Mouse (Mus musculus) T-cell, adult 2 months (primary cell): ENCODE results near the gene Ankrd31.
A peak's percentile ranks its signal among the peaks of the same experiment; 100 is the strongest.
"Not testable (repeated sequence)": the region's sequence is repeated elsewhere in the genome, so short reads cannot be mapped to it uniquely, and the experiment has no call there.

Source experiments
- DNase-seq: peaks from one replicate; pipeline ENCODE4 v3.0.0; 2022; ENCODE audit warnings: low spot score

Gene Ankrd31

GRCm38 (mm10) chr13:96859161-96859560, 111.1 kb downstream of the Ankrd31 start:
- no peak for DNase-seq

- DNase-seq = no peak
Observed at GRCm38 (mm10) chr13:96870742-96871141, 122.7 kb downstream of the Ankrd31 start.

- DNase-seq = no peak
Observed at GRCm38 (mm10) chr13:96874071-96874470, 126.0 kb downstream of the Ankrd31 start.

DNA sequence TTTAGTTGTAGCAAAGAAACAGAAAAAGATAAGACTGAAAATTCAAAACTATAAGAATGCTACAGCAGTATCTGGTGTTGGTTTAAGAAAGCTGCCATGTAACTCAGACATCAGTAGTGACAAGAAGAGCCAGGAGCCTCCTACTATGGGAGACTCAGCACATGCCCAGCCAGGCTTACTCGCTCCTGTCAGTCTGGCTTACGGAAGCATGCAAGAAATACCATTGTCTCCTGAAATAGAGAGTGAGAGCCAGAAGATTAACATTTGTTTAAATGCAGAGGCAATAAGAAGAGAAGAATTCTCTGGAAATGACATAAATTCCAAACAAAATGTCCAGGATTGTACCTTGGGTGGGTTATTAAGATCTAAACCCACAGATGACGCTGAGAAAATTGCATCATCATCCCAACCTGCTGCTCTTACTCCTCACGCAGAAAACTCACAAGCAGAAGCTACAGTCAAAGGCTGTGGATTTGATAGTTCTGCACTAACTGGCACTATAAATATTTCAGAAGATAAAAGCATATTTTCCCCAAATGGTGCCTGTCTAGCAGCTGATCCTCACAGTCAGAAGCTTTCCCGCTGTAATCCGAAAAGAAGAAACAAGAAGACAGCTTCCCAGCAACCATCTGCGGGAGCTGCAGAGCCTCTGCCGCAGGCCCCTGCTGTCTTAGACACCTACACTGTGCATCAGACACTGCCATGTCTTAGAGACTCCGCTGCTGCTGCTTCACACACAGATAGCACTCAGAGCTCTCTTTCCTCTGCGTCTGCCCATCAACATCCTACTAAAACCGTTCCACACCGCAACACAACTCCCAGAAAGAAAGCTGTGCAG, 130.4 kb downstream of the Ankrd31 start:
- no peak for DNase-seq

DNA sequence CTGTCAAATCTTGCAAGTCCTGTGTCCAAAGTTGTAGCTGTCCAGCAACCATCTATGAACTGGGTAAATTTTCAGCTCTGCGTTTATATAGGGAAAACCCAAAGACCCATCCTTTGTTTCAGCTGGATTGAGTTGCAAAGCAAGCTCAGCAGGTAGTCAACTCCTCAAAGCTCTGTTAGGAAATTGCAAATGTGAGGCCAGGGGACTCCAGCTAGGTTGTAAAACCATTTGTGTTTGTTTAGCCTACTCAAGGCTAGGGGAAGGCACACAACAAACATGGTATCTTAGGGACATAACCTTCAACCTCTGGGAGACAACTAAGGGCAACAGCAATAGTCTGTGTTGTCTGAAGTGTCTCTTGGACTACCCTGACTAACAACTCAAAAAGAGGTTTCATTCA, 136.5 kb downstream of the Ankrd31 start:
- no peak for DNase-seq

- DNase-seq = no peak
Observed at GRCm38 (mm10) chr13:96889985-96890384, 141.9 kb downstream of the Ankrd31 start.

DNA sequence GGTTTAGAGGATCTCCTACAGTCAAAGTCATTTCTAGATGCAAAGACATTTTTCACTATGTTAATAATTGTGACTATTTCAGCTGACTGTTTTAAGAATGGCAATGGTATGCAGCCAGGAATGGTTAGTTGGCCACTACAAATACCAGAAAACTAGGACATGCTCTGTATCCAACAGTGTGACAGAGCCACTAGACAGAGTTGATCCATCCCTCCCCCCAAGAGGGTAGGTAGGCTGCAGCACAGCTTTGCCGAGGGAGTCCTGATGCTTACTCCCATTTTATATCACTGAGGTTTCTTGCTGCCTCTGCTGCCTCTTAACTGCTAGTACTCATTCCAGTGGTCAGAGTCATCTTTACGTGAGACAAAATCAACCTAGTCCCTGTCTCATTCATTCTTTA, 147.1 kb downstream of the Ankrd31 start:
- DNase-seq = no peak

DNA sequence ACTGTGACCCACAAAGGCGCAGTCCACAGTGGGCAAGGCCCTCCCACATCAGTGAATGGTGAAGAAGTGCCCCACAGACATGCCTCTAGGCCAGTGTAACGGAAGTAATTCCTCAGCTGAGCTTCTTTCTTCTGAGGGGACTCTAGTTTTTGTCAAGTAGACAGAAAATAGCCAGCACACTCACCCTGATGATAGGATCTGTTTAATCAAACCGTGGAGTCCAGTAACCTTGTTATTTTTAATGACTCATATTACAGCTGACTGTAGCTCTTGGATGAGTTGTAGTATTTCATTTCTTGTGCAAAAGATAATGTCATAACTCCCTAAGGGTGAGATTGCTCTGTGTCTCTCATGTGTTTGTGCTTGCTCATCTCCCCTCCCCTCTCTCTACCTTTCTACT, 158.6 kb downstream of the Ankrd31 start:
- no peak for DNase-seq

- DNase-seq = no peak
Observed at GRCm38 (mm10) chr13:96911202-96911601, 163.1 kb downstream of the Ankrd31 start.

DNA sequence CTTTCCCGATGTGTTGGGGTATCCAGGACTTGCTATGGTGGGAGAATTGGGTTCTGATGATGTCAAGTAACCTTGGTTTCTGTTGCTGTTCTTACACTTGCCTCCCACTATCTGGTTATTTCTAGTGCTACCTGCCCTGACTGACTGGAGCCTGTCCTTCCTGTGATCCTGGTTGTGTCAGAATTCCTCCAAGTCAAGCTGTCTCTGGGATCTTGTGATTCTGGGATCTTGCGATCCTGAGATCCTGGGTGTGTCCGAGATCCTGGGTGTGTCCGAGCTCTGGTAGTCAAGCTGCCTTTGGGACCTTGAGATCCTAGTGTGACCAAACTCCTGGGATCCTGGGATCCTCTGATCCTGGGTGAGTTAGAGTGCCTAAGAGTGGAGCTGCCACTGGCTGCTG, 175.1 kb downstream of the Ankrd31 start:
- not testable (repeated sequence) for DNase-seq

- peak; percentile 21 for DNase-seq
Observed at GRCm38 (mm10) chr13:96923999-96924961, 176.2 kb downstream of the Ankrd31 start, which contains the start of gene Gcnt4. Gcnt4 (plus strand) TSS chr13:96924689.

DNA sequence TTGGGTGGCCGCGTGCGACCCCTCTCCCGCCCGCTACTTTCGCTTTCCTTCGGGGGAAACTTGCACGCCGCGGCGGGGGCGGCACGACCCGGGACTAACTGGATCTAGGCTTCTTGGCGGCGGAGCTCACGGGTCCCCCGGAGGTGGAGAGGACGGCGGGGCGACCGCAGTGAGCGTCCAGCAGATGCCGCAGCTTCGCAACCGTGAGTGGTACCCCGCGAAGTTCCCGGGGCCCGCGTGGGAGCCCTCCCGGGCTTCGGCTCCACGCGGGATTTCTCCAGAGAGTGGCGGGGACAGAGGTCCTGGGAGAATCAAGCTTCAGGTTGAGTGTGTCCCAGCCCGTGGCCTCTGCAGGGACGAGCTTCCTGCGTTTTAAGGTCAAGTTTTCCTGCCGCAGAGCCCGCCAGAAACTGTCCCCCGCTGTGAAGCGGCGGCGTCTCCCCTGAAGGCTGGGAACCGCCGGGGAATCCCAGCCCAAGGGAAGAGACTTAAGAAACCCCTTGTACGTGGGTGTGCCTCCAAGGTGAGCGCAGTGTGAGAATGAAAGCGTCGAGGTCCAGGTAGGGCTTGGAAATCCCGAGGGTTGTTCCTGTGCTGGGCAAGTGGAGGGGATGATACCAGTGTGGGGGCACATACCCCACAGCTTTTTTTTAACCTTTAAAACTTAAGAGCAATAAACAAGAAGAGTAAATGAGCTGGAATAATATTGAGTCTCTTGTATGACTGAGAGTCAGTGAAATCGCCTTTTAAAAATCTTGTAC, 177.1 kb downstream of the Ankrd31 start:
- DNase-seq = peak; percentile 20

DNA sequence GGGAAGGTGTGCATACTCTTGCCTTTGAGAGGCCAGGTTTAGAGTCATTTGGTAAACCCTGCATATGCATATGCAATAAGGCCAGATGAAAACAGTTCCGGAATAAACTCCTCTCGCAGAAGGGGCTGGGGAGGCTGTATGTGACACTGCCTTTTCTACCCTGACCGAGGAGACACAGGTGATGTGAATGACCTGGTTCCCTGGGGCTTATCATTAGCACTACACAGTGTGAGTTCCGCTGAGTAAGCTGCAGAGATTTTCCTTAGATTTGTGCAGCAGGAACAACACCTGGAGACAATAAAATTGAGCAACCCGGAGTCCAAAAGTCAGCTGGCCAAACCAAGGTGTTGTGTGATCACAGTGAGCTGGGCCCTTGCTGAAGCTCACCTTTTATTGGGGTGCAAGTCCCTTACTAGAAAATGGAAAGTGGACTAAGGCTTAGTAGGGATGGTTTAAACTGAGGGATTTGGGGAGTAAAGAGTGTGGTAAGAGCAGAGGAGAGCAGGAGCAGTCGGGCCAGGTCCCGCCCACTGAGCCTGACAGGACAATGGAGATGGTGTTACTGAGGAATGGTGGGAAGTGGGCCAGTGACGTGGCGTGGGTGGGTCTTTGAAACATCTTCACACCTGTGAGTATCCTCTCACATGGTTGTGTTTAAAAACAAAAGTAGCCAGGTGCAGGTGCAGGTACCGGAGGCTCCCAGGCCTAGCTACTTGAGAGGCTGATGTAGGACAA, 178.1 kb downstream of the Ankrd31 start:
- DNase-seq = no peak

DNA sequence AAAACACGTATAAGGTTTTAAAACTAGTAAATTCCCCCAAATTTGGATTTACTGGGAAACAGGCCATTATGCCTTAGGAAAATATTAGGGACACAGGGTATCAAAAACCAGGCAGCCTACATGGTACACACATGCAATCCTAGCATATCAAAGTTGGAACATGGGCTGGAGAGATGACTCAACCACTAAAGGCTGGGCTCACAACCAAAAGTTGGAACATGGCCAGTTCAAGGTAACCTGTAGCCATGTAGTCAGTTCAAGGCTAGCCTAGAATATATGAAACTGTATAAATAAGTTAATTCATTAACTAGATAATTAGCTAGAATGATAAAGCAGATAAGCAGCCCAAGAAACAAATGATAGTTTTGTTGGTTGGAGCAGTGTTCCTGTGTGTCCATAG, 179.7 kb downstream of the Ankrd31 start:
- no peak for DNase-seq

DNA sequence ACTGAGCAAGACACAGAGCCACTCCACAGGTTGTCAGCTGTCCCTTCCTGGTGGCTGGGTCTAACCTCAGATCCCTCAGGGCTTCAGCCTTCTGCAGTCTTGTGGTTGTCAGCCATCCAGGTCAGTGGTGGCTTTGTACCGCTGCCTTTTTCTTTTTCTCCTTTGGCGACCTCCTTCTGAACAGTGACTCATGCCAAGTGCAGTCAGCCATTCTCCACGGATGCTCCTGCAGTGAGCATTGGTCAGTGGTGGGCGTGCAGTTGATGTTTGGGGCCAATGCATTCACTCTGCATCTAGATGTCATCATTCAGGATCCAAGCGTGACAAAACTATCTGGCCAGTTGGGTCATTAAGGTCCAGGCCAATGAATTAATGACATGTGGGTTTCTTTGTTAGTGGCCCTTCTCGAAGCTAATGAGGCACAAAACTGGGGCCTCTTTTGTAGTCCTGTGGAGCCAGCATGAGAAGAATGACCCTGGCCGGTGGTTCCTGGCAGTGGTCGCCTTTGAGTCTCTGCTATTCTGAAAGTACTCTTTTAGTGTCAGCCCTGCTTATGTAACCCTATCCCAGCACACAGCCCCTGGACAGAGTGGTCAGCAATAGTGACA, 180.5 kb downstream of the Ankrd31 start:
- no peak for DNase-seq

- DNase-seq = no peak
Observed at GRCm38 (mm10) chr13:96932745-96933144, 184.7 kb downstream of the Ankrd31 start.

DNA sequence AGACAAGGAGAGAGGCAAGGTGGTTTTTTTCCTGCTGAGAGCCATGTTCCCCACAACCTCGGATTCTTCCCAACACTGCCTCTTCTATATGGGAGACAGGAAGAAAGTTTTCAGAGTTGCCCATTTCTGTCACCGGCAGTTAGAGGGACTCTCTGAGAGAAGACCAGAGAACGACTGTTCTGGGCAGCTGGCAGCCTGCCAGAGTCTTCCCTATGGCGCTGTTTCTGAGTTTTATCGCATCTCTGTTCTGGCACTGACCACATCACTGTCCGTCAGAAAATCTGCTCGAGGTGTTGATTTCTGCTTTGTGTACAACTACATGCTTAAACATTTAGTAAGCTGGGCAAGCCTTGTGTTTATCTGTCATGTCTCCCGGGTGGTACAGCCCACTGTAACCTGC, 185.3 kb downstream of the Ankrd31 start:
- DNase-seq = no peak

DNA sequence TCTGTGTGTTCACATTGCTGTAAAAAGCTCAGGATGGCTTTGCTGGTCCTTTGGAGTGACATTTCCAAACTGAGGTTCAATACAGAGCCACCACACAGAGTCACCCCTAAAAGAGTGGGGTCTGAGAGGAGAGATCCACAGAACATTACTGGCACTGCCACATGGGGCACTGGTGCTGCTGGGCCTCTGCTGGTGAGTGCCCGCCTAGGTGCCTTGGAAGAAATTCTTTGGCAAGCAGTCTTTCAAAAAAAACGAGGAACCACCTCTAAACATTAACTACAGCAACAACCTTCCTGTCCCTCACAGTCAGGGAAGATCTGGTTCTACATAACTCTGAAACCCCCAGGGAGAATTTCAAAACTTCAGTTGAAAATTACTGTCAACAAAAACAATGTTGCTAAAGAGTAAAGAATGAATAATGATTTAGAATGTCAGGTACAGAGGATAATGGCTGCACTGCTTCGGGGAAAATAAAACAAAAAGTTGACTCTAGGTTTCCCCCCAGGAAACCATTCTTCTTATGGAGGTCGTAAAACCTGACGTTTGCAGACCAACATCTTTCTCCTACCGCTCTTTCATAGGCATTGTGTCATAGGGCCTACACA, 188.2 kb downstream of the Ankrd31 start:
- no peak for DNase-seq

GRCm38 (mm10) chr13:96937059-96937558, 189.0 kb downstream of the Ankrd31 start:
- DNase-seq = no peak

- no peak for DNase-seq
Observed at GRCm38 (mm10) chr13:96939680-96940079, 191.6 kb downstream of the Ankrd31 start.
